Mouse (Mus musculus) heart, adult 2 months (tissue): Measurements from ENCODE around the gene Gm6401.
"Not testable (repeated sequence)": the region's sequence is repeated elsewhere in the genome, so short reads cannot be mapped to it uniquely, and the experiment has no call there.

Experiments used
- CTCF ChIP-seq: fragments of 200-600 bp; IDR thresholded peaks from 2 replicates; pipeline ENCODE4 v1.8.1; 2022; ENCODE audit warnings: antibody characterized with exemption, mild to moderate bottlenecking, moderate library complexity
- POLR2A ChIP-seq: fragments of 200-500 bp; IDR thresholded peaks from 2 replicates; pipeline ENCODE4 v1.6.1; 2011; ENCODE audit warnings: mild to moderate bottlenecking, low read depth, low read length, control low read depth; ENCODE audit not compliant: insufficient read depth

GRCm38 (mm10) chr14:41924649-41925048, 43.1 kb downstream of the Gm6401 start, which contains the start of gene 1700049E17Rik1:
- not testable (repeated sequence) for TF ChIP-seq CTCF, POLR2A
